Comparison of ENCODE assay signal across 9 mouse cellular contexts in the genomic region with DNA sequence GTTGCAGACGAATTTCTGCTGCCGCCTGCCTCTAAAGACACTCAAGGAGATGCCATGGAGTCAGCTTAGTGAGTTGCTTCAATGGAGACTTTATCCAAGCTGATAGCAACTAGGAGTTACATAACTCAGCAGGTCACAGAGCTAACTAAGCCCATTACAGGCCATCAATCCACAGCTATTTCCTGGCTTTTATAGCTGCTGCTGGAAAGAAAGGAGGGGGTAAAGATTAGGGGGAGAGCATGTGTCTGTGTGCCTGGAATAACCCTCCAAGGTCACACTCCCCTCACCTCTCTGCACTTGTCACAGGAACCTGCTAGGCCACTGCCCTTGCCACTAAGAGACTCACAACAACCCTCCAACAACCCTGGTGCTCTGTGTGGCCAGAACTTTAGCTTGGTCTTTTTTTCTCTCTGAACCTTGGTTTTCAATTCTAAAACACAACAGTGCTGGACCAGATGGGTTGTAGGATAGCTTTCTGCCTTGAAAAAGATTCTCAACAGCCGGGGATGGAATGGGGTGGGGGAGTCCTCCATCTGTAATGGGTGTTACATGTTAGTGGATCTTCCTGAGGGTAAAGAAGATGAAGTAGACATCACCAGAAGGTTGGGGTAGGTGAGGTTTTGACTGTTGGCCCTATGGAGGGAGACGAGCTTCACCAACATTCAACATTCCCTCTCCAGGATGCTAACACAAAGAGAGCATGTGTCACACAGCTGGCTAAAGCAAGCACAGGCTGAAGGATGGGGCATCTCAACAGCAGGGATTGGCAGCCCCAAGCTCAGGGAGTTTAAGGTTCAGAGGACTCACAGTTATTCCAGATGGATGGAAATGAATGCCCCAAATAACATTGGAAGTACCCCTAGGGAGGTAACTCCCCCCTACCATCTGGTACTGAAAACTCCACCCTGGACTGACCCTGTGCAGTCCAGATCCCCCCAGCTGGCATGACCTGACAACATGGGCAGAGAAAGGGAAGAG.
DNase-seq lines count a peak whose midpoint lies in the region; ATAC-seq and TF ChIP-seq lines count a peak whose summit lies in the region.
"Had no signal": no experiment of that assay in that cellular context is flagged by ENCODE, and none has a peak within 500 bp of the region (broad histone marks: within the 10 kb centered on the region; RNA-seq: fewer than 3 reads in every experiment).

No protein-coding gene starts in this region.

- no peak for ATAC-seq in forebrain, embryonic 11.5 days (replicated peaks; ENCODE audit: low FRiP score)
- ATAC-seq in forebrain, postnatal 0 days = no peak
- ATAC-seq in heart, postnatal 0 days (ENCODE audit: insufficient read depth, low read depth) = no peak
- no peak for ATAC-seq in liver, postnatal 0 days
- ATAC-seq: liver, embryonic 12.5 days had no signal

- H3K36me3 ChIP-seq in forebrain, embryonic 11.5 days (ENCODE audit: control insufficient read depth, insufficient read depth, low read length) = peaks cover 4% of the 10 kb centered on the region; the same call in 1 of the 2 replicates
- H3K36me3 ChIP-seq in forebrain, postnatal 0 days (ENCODE audit: insufficient read depth) = peaks cover 7% of the 10 kb centered on the region; the same call in 1 of the 2 replicates
- peaks cover under 1% of the 10 kb centered on the region; the same call in 1 of the 2 replicates for H3K36me3 ChIP-seq in heart, postnatal 0 days (replicated peaks; ENCODE audit: control insufficient read depth, insufficient read depth, low read length)
- peaks cover 11% of the 10 kb centered on the region for H3K36me3 ChIP-seq in liver, adult 2 months (ENCODE audit: control insufficient read depth, insufficient read depth, low read length)
- H3K36me3 ChIP-seq in liver, postnatal 0 days (replicated peaks; ENCODE audit: insufficient read depth, low read length) = 0 out of 2 replicates have a peak, but pooled peaks cover 3% of the 10 kb centered on the region
- H3K36me3 ChIP-seq: liver, embryonic 12.5 days had no signal

- H3K9me3 ChIP-seq in forebrain, embryonic 11.5 days (ENCODE audit: control insufficient read depth, low read length) = no peaks in the 10 kb centered on the region
- H3K9me3 ChIP-seq in forebrain, postnatal 0 days (ENCODE audit: low read length) = no peaks in the 10 kb centered on the region
- no peaks in the 10 kb centered on the region for H3K9me3 ChIP-seq in heart, postnatal 0 days (replicated peaks; ENCODE audit: control insufficient read depth, low read length)
- no peaks in the 10 kb centered on the region for H3K9me3 ChIP-seq in liver, postnatal 0 days (ENCODE audit: low read length)
- H3K9me3 ChIP-seq: liver, embryonic 12.5 days had no signal

- DNase-seq in forebrain, embryonic 11.5 days (ENCODE audit: low spot score) = peak; percentile 41
- no peak for DNase-seq in forebrain, postnatal 0 days
- DNase-seq in heart, postnatal 0 days (ENCODE audit: low spot score) = no peak
- DNase-seq in heart, adult 8-10 months (ENCODE audit: low spot score) = no peak
- DNase-seq in liver, adult 2 months (ENCODE audit: extremely low read depth, low read depth, low spot score) = peak; percentile 53
- no peak for DNase-seq in liver, postnatal 0 days
- DNase-seq in adrenal gland, postnatal 4 days (ENCODE audit: low spot score in 2 of 2) = no peak

- H3K4me2 ChIP-seq in forebrain, embryonic 11.5 days (ENCODE audit: low read depth, low read length, severe bottlenecking) = no peak overlapping the region
- no peak overlapping the region for H3K4me2 ChIP-seq in forebrain, postnatal 0 days (ENCODE audit: low read depth)
- no peak overlapping the region for H3K4me2 ChIP-seq in heart, postnatal 0 days (ENCODE audit: low read depth, low read length)
- no peak overlapping the region for H3K4me2 ChIP-seq in liver, postnatal 0 days (ENCODE audit: low read depth, low read length)
- H3K4me2 ChIP-seq: liver, embryonic 12.5 days had no signal

- no peak overlapping the region for H3K27ac ChIP-seq in forebrain, embryonic 11.5 days (ENCODE audit: low read depth, low read length)
- H3K27ac ChIP-seq in forebrain, postnatal 0 days (ENCODE audit: low read depth, low read length) = no peak overlapping the region
- peak overlapping the region; percentile 28 for H3K27ac ChIP-seq in heart, postnatal 0 days (ENCODE audit: low read depth)
- H3K27ac ChIP-seq in liver, adult 2 months (replicated peaks; ENCODE audit: insufficient read depth, low read depth, low read length) = peak overlapping the region; percentile 53; the same call in 1 of the 2 replicates
- H3K27ac ChIP-seq in liver, postnatal 0 days (ENCODE audit: low read depth) = no peak overlapping the region
- H3K27ac ChIP-seq in olfactory bulb, adult 2 months (ENCODE audit: insufficient read depth, low read depth, low read length) = peak overlapping the region; percentile 23; the same call in 1 of the 2 replicates
- H3K27ac ChIP-seq: liver, embryonic 12.5 days had no signal

- no peak for TF ChIP-seq CTCF in forebrain, postnatal 0 days (IDR thresholded peaks at IDR 0.05; ENCODE audit: low read depth)
- TF ChIP-seq CTCF in heart, postnatal 0 days (IDR thresholded peaks at IDR 0.05; ENCODE audit: low read depth) = no peak
- TF ChIP-seq CTCF in liver, adult 2 months (IDR thresholded peaks at IDR 0.05; ENCODE audit: low read depth, low read length) = no peak
- no peak for TF ChIP-seq CTCF in liver, postnatal 0 days (IDR thresholded peaks at IDR 0.05; ENCODE audit: low read depth)
- TF ChIP-seq CTCF in olfactory bulb, adult 2 months (IDR thresholded peaks at IDR 0.05; ENCODE audit: insufficient read depth, low read depth, low read length) = no peak

- no peak overlapping the region for H3K4me3 ChIP-seq in forebrain, embryonic 11.5 days (ENCODE audit: low read depth, low read length)
- H3K4me3 ChIP-seq in forebrain, postnatal 0 days (ENCODE audit: low read depth, low read length) = no peak overlapping the region
- H3K4me3 ChIP-seq in heart, postnatal 0 days (ENCODE audit: low read depth, low read length) = no peak overlapping the region
- no peak overlapping the region for H3K4me3 ChIP-seq in liver, adult 2 months (ENCODE audit: insufficient read depth, low read depth, low read length)
- H3K4me3 ChIP-seq in liver, postnatal 0 days (ENCODE audit: low read depth, low read length) = no peak overlapping the region
- H3K4me3 ChIP-seq in olfactory bulb, adult 2 months (ENCODE audit: insufficient read depth, low read depth, low read length) = no peak overlapping the region
- H3K4me3 ChIP-seq: liver, embryonic 12.5 days had no signal

- no peak overlapping the region; the same call in 1 of the 2 replicates for H3K9ac ChIP-seq in forebrain, embryonic 11.5 days (ENCODE audit: low read length)
- H3K9ac ChIP-seq in forebrain, postnatal 0 days = no peak overlapping the region
- no peak overlapping the region for H3K9ac ChIP-seq in heart, postnatal 0 days (replicated peaks; ENCODE audit: low read depth, low read length)
- no peak overlapping the region for H3K9ac ChIP-seq in liver, adult 2 months (ENCODE audit: low read depth, low read length)
- no peak overlapping the region for H3K9ac ChIP-seq in liver, postnatal 0 days (replicated peaks)
- H3K9ac ChIP-seq: liver, embryonic 12.5 days had no signal

- peaks cover 8% of the 10 kb centered on the region; the same call in 1 of the 2 replicates for H3K4me1 ChIP-seq in forebrain, embryonic 11.5 days (replicated peaks; ENCODE audit: control insufficient read depth, insufficient read depth, low read length)
- no peaks in the 10 kb centered on the region for H3K4me1 ChIP-seq in forebrain, postnatal 0 days (ENCODE audit: insufficient read depth)
- H3K4me1 ChIP-seq in heart, postnatal 0 days (ENCODE audit: control insufficient read depth, insufficient read depth) = peaks cover 8% of the 10 kb centered on the region; the same call in 1 of the 2 replicates
- peaks cover 8% of the 10 kb centered on the region for H3K4me1 ChIP-seq in liver, adult 2 months (ENCODE audit: control insufficient read depth, insufficient read depth, low read length)
- peaks cover 6% of the 10 kb centered on the region for H3K4me1 ChIP-seq in liver, postnatal 0 days (ENCODE audit: insufficient read depth)
- peaks cover 26% of the 10 kb centered on the region for H3K4me1 ChIP-seq in olfactory bulb, adult 2 months (ENCODE audit: control insufficient read depth, insufficient read depth, low read length)

- no peak for TF ChIP-seq EP300 in heart, postnatal 0 days (IDR thresholded peaks at IDR 0.05; ENCODE audit: low read depth)
- no peak for TF ChIP-seq EP300 in liver, postnatal 0 days (IDR thresholded peaks at IDR 0.05; ENCODE audit: low read depth)

- WGBS in forebrain, embryonic 11.5 days = 65% methylated on average over 4 of the region's 4 CpGs
- 60% methylated on average over 4 of the region's 4 CpGs for WGBS in forebrain, postnatal 0 days
- 56% methylated on average over 4 of the region's 4 CpGs for WGBS in heart, postnatal 0 days
- 70% methylated on average over 4 of the region's 4 CpGs for WGBS in liver, adult 2 months
- WGBS in liver, postnatal 0 days (ENCODE audit: insufficient replicate concordance) = 58% methylated on average over 4 of the region's 4 CpGs
- 60% methylated on average over 4 of the region's 4 CpGs for WGBS in olfactory bulb, adult 2 months

- no peaks in the 10 kb centered on the region for H3K79me2 ChIP-seq in liver, adult 2 months (ENCODE audit: control insufficient read depth, insufficient read depth, low read length)

- no peak for TF ChIP-seq POLR2A in liver, adult 2 months (IDR thresholded peaks at IDR 0.05; ENCODE audit: extremely low read depth, insufficient read depth, low read length)
- no peak for TF ChIP-seq POLR2A in olfactory bulb, adult 2 months (IDR thresholded peaks at IDR 0.05; ENCODE audit: insufficient read depth, low read depth, low read length)

- H3K27me3 ChIP-seq in forebrain, embryonic 11.5 days (ENCODE audit: control insufficient read depth, insufficient read depth, low read length) = no peaks in the 10 kb centered on the region
- H3K27me3 ChIP-seq in forebrain, postnatal 0 days (ENCODE audit: insufficient read depth, low read length) = no peaks in the 10 kb centered on the region
- no peaks in the 10 kb centered on the region for H3K27me3 ChIP-seq in heart, postnatal 0 days (ENCODE audit: control insufficient read depth, insufficient read depth, low read length)
- H3K27me3 ChIP-seq in liver, adult 2 months (ENCODE audit: control insufficient read depth, insufficient read depth, low read length) = no peaks in the 10 kb centered on the region
- H3K27me3 ChIP-seq in liver, postnatal 0 days (ENCODE audit: insufficient read depth, low read length) = no peaks in the 10 kb centered on the region
- H3K27me3 ChIP-seq: liver, embryonic 12.5 days had no signal

Comparison
In these comparisons a context has a peak if more than half of its experiments do, and no peak if none do; other contexts are left out.
1. DNase-seq: peak in forebrain, embryonic 11.5 days (single experiment) and liver, adult 2 months (single experiment); none in forebrain, postnatal 0 days (single experiment), heart, postnatal 0 days (single experiment), heart, adult 8-10 months (single experiment), liver, postnatal 0 days (single experiment) and adrenal gland, postnatal 4 days (0 of 2).
2. H3K27ac ChIP-seq: peak in heart, postnatal 0 days (single experiment), liver, adult 2 months (single experiment) and olfactory bulb, adult 2 months (single experiment); none in forebrain, embryonic 11.5 days (single experiment), forebrain, postnatal 0 days (single experiment) and liver, postnatal 0 days (single experiment).